Mouse (Mus musculus) megakaryocyte-erythroid progenitor cell, adult 5-6 weeks (primary cell): ENCODE measurements around the gene C1rb. TPM values are rescaled to one million over a fixed set of nuclear protein-coding genes. Genes with fewer than 3 reads are reported as not detected.
A peak's percentile ranks its signal among the peaks of the same experiment; 100 is the strongest.
"Not testable (repeated sequence)": the region's sequence is repeated elsewhere in the genome, so short reads cannot be mapped to it uniquely, and the experiment has no call there.

Source experiments
- ATAC-seq: replicated peaks from 2 replicates; pipeline ENCODE4 v1.8.0; 2016; ENCODE audit warnings: mild to moderate bottlenecking, inconsistent platforms; ENCODE audit not compliant: severe bottlenecking, poor library complexity, low FRiP score, low TSS enrichment
- total RNA-seq, 2 experiments: library from RNA; stranded (forward) in 1 of 2; stranded (reverse) in 1 of 2; fragments of 200-1000, 215-1000 nt in 1 of 2; fragments of >200 nt in 1 of 2; fragmentation: Nextera tagmentation in 1 of 2; gene quantifications; 2 replicates each; pipeline ENCODE4 v1.2.3; 2014 to 2017

The C1rb gene
- not detected in 2 replicates for total RNA-seq (2014; fragmentation: Nextera tagmentation)
- not detected in 2 replicates for total RNA-seq (2017)

DNA sequence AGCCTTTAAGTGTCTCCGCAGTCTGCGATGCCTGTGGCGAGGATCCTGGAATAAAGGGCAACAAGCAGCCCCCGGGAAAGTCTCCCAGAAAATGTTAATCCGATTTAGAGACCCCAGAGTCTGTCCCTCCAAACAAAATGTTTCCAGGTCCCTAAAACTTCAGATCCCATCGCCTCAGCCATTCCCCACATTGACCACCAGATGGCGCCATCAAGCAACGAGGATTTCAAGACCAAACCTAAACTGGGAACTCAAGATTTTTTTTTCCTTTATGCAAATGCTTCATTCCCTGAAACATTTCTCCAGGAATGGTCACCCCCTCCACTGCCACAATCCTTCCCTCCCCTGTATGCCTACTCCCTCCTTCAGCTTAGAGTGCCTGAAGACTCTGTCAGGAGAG, at the start of gene C1rb:
TSS of gene C1rb (plus strand) at position 269 of the 400 bp plus-strand sequence.
- ATAC-seq, result no peak

DNA sequence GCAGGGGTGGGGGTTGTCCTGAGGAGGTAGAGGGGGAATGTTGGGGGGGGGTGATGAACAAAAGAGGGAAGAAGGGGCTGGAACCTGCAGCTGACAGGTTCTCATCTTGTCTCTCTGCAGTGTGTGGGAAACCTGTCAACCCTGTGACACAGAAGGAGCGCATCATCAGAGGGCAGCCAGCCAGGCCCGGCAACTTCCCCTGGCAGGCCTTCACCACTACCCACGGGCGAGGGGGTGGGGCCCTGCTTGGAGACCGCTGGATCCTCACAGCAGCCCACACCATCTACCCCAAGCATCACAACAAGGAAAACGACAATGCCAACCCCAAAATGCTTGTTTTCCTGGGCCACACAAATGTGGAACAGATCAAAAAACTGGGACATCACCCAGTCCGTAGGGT, 48.0 kb upstream of the C1rb start:
- ATAC-seq, result peak; percentile 54; the same call in 1 of the 2 replicates

DNA sequence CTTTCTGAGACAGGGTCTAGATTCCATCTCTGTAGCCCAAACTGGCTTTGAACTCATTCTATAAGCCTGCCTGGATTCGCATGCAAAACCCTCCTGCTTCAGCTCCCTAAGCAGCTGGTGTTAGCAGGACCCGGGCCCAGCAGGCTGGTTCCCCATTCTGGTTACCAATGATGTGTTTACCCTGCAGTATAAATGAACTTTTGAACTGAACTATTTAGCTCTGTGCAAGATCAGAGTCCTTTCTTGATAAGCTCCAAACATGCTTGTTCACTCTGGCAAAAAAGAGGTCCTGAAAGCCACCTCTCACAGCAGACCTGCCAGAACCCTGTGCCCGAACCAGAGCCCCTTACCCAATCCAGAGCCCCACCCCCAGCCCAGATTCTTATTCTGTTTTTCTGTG, 42.2 kb upstream of the C1rb start:
- ATAC-seq, result no peak

DNA sequence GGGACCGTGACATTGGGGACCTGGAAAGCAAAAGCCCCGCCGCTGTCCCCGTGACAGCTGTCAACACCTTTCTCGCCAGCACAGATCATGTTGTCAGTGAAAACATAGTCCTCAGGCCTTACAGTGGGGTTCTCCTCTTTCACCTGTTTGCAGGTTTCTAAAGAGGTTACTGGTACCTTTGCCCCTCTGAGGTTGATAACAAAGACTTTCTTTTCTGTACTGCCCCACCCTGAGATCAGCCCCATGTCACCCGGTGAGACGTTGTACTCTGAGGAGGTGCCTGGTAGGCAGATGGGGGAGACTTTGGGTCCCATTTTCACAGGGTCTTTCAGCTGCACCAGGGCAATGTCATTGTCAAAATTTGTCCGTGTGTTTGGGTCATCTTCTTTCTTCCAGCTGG, 39.0 kb upstream of the C1rb start:
- no peak for ATAC-seq

DNA sequence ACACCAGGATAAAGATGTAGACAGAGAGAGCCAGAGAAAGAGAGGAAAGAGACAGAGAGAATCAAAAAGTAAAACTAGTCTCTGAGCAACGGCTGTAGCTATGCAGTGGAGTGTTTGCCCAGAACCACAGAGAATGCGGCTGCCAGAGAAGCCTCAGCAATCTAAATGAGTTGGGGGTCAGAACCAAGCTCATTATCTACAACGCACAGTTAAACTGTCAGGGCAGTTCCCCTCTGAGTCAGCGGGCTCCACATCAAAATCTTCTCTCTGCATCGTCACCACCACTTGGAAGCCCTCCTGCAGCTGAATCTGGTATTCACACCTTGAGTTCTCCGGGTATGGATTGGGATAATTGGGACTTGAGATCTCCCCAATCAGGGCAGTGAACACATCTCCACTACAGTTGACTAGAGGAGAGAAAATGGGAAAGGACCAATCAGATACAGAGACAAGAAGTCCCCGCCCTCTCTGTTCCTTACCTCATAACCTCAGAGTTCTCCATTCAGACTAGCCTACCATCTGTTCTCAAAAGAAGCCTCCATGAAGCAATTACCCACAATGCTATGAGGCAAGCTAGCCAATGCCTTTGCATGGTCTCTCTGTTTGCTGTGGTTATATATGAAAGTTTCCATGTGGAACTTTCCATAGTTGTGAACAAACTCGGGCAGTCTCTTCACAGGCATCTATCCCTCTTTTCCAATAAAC, 33.8 kb upstream of the C1rb start:
- ATAC-seq, result peak; percentile 51

DNA sequence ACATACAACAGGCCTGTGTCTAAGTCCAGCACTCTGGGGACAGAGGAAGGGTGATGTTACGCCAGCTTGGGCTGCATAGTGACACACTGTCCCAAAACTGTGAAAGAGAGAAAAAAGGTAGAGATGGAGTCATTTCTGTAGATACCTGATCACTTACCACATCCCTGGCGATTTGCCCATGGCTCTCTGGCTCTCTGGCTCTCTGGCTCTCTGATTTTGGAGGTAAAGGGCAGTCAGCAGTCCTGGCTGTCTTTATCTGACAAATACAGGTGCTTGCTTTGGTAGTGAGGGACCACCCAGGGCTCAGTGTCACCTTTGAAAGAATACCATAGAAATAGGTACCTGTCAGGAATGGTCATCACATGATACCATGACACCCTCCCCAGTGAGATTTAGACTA, 28.9 kb upstream of the C1rb start:
- not testable (repeated sequence) for ATAC-seq

DNA sequence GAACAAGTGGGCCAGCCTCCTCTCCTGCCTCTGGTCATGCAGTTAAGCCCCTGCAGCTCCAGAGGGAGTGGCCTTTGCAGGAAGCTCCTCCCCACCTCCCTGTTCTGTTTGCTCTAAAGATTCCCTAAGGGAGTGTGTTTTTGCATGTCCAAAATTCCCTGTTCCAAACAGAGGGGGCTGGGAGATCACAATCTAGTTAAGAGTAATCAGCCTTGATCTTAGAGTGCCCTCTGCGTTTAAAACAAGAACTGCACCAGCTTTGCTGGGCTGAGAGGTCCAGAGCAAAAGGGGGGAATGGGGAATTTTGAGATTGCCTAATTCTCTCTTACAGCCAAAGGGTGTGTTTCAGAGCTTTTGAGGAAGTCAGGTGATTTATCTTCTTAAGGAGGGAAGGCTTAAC, 27.8 kb upstream of the C1rb start, which contains the start of gene C1s1:
TSS of gene C1s1 (minus strand) at position 76 of the 400 bp plus-strand sequence.
- ATAC-seq, result 0 out of 2 replicates have a peak, but pooled peaks have one; percentile 24

DNA sequence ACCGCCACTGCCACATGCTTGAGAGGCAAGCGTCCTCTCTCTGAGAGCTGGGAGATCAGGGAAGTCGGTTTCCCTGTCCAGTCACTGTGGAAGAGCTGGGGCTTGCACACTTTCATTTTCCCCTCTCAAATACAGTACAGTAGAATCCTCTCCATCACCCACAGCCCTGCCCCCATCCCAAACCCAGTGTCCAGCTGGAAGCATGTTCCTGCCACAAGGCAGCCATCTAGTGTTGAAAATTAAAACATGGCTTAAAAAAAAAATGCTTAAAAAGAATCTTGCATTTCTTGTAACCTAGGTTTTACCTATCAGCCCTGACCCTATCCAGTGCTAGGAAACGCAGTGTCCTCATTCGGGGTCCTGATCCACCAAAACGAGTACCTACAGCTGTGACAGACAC, 25.6 kb upstream of the C1rb start:
- no peak for ATAC-seq

DNA sequence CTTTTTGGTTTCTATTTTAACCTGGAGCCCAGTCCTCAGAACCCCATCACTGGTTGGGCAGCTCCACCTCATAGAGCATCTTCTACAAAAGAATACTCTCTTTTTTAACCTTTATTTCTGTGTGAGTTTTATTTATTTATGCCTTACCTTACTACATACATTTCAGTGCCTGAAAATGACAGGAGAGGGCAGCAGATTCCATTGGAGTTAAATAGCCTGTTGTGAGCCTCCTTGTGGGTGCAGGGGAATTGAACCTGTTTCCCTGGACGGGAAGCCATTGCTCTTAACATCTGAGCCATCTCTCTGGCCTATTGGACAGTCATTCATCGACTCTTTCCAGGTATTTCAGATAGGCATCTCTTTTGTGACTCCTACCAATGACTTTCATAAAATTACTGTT, 24.7 kb upstream of the C1rb start:
- no peak for ATAC-seq

DNA sequence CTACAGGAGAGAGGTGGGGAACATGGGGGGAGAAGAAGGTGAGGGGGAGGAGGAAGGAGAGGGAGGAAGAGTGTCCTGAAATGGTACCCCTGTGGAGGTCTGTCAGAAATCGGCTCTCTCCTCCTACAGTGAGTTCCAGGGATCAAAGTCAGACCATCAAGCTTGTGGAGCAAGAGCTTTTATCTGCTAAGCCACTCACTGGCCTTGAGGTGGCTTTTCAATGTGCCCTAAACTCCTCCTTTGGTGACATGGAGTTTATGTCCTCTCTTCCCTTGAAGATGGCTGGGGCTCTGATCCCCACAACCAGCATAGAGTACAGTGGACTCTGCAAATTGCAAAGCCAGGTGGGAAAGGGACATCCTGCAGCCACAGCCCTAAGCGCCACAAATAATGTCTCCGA, 22.1 kb upstream of the C1rb start:
- peak; percentile 60; the same call in 1 of the 2 replicates for ATAC-seq

DNA sequence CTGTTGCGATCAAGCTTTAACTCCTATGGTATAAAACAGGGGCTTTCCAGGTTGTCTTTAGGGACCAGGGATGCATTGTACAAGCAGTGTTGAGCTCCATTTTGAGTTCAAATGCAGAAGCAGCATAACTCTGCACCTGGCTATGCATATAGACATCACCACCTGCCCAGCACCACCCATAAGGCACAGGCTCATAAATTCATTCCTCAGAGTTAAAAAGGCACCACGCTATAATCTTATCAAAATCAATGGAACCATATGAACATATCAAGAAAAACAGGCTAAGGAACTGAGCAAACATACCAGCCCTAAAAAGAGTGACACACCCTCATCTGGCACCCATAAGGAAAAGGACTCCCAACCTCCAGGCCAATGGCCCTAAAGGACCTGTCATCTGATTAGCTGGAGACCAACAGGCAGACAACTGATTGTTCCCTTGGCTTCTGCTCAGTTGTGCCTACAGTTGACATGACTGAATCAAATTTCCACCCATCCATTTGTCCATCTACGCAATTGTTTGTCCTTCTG, 21.0 kb upstream of the C1rb start:
- ATAC-seq, result 0 out of 2 replicates have a peak, but pooled peaks have one; percentile 57

DNA sequence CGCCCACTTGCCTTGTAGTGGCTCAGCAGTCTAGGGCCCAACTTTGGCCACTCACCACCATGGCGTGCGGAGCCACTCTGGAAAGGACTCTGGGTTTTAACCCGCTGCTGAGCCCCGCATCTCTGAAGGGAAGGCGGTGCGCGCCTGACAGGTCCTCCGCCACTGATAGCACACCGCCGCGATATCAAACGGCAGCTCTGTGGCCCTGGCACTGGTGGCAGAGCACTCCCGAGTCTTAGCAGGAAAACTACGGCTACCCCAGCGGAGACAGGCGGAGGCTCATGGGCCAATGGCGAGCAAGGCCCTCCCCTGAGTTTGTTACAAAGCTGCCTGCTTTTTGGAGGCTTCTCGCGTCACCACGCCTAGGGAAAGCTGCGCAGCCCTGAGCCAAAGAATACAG, 17.3 kb upstream of the C1rb start:
- no peak for ATAC-seq

DNA sequence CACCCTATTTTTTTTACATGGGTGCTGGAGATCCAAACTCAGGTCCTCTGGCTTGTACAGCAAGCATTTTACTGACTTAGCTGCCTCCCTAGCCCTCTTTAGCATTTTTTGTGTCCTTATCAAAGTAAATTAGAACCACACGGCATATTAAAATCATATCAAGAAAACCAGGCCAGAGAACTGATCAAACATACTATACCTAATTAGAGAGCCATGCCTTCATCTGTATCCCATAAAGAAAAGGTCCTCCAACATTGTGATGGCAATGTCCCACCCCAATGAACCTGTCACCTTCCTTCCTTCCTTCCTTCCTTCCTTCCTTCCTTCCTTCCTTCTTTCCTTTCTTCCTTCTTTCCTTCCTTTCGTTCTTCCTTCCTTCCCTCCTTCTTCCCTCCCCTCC, 14.1 kb upstream of the C1rb start:
- ATAC-seq, result not testable (repeated sequence)

DNA sequence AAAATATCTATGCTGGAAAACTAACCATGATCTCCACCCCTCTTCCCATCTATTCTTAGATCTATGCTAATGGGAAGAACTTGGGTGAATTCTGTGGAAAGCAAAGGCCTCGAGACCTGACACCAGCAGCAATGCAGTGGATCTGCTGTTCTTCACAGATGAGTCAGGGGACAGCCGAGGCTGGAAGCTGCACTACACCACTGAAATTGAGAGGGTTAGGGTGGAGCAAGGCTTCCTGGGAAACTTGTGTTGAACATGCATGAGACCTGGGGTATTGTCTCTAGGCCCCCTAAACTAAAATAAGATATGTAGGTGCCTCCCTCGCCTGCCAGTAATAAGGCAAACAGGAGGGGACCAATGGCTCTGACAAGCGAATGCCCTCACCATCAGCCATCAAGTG, 8.9 kb upstream of the C1rb start:
- ATAC-seq, result not testable (repeated sequence)

DNA sequence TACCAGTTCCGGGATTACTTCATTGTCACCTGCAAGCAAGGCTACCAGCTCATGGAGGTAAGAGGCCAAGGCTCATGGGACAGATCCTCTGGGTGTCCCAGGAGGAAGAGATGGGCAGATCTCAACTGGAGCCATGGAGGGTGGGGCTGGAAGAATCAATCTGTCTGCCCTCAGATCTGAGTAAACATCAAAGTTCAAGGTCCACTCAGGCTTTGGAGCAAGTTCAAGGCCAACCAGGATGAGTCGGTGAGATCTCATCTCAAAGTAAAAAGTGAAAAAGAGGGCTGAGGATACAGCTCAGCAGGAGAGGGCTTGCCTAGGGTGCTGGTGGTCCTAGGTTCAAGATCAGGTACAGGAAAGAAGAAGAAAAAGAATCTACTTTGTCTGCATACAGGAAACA, 8.5 kb upstream of the C1rb start:
- ATAC-seq, result not testable (repeated sequence)

DNA sequence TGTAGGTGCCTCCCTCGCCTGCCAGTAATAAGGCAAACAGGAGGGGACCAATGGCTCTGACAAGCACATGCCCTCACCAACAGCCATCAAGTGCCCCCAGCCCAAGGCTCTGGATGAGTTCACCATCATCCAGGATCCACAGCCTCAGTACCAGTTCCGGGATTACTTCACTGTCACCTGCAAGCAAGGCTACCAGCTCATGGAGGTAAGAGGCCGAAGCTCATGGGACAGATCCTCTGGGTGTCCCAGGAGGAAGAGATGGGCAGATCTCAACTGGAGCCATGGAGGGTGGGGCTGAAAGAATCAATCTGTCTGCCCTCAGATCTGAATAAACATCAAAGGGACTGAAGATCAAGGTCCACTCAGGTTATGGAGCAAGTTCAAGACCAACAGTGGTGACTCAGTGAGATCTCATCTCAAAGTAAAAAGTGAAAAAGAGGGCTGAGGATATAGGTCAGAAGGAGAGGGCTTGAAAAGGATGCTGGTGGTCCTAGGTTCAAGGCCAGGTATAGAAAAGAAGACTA, 5.1 kb downstream of the C1rb start:
- ATAC-seq, result not testable (repeated sequence)

DNA sequence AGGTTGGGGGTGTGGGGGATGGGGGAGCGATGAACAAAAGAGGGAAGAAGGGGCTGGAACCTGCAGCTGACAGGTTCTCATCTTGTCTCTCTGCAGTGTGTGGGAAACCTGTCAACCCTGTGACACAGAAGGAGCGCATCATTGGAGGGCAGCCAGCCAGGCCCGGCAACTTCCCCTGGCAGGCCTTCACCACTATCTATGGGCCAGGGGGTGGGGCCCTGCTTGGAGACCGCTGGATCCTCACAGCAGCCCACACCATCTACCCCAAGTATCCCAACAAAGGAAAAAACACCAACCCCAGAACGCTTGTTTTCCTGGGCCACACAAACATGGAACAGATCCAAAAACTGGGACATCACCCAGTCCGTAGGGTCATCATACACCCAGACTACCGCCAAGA, 10.1 kb downstream of the C1rb start:
- peak; percentile 77 for ATAC-seq

DNA sequence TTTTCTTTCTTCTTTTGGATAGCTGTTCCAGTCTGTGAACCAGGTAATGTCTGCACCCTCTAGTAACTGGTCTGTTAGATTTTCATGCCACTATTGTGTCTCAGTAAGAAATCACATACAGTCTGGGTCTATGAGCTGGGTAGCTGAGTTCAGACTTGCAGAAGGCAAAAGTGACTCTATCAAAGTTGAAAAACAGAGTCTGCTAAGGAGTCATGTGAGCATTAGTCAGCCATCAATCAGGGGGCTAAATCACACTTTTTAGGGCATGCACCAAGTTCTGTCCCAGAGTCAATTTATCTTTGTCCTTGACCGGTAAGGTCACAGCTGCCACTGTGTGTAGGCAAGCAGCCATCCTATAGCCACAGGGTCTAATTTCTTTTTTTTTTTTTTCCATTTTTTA, 12.1 kb downstream of the C1rb start:
- no peak for ATAC-seq

DNA sequence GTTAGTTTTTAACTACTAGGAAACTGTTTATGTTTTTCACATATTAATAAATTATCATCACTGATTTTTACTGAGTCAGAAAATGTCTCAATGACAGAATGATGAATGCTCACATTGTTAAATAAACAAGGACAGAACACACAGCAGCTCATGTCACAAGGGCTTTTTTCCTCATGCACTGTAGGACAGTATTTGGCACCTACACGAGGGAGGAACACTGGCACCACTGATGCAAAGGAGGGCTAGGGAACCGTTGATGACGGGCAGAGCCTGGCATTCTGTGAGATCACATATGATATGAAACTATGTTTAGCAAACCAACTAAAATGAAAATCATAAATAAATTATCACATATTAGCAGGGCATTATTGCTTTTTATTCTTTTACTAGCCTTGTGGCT, 14.8 kb downstream of the C1rb start:
- no peak for ATAC-seq

DNA sequence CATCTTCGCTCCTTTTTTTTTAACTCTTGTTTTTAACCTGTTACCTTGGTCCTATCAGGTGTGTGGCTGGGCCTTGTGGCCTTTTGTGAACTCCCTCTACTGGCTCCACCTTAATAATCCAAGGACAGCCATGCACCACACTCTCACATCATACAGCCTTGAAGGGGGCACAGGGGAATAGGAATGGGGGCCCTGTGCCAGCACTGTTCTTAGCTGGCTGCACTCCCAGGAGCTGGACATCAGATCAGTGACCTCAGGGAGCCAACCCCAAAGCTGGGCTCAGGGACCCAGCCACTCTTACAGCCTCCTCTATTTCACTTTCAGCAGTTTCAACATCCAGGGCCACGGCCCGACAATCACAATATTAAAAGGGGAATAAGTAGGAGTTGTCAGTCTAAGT, 15.7 kb downstream of the C1rb start:
- no peak for ATAC-seq

DNA sequence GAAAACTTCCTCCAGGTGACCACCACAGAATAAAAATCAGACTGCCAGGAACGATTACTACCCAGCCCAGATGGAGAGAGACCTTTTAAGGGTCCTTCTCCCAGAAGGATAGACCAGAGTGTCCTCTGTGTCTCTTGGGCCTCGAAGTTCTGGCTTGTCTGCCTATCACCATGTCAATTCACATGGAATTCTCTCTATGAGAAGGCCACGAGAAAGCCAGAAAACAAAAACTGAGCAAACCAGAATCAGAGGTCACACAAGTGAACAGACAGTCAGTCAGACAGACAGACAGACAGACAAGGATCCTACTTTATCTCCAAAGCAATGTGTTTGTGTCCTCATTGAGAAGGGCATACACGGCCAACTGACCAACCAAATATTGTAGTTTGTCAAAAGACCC, 16.2 kb downstream of the C1rb start:
- no peak for ATAC-seq
